Mouse (Mus musculus): Measurements from ENCODE around the gene Lcorl. TPM values are rescaled to one million over a fixed set of nuclear protein-coding genes. Genes with fewer than 3 reads are reported as not detected.

Lcorl gene
- polyA plus RNA-seq (2011; ENCODE audit: insufficient read depth, insufficient read length, low read depth, missing spikeins), result 25.1 and 29.8 TPM in 2 replicates

- Histone ChIP-seq H3K36me3 (ENCODE audit: control insufficient read depth, insufficient read depth, low read length, poor library complexity, severe bottlenecking) (no peaks in the 10 kb centered on the region), H3K9me3 (replicated peaks; ENCODE audit: control insufficient read depth, insufficient read depth, low read length, poor library complexity, severe bottlenecking) (no peaks in the 10 kb centered on the region), H3K9ac (ENCODE audit: low read depth, poor library complexity, severe bottlenecking) (peak within 1 kb of the TSS; percentile 89), H3K27me3 (ENCODE audit: control insufficient read depth, insufficient read depth, low read length, poor library complexity, severe bottlenecking) (no peaks in the 10 kb centered on the region; the same call in 1 of the 2 replicates), H3K4me3 (ENCODE audit: low read depth, low read length) (peak within 1 kb of the TSS; percentile 82), H3K4me1 (ENCODE audit: control insufficient read depth, insufficient read depth, low read length) (no peaks in the 10 kb centered on the region), H3K27ac (ENCODE audit: insufficient read depth, low read length) (no peak within 1 kb of the TSS)
- TF ChIP-seq POLR2A (IDR thresholded peaks at IDR 0.05; ENCODE audit: insufficient read depth, low read length) (no peak), CTCF (IDR thresholded peaks at IDR 0.05; ENCODE audit: low read depth, low read length) (no peak), EP300 (IDR thresholded peaks at IDR 0.05; ENCODE audit: insufficient read depth, low read depth, low read length) (no peak)
Measured at GRCm38 (mm10) chr5:45857254-45858011, at the start of gene Lcorl. TSS of gene Lcorl (minus strand) at chr5:45857615.

GRCm38 (mm10) chr5:45904683-45905082, 47.3 kb upstream of the Lcorl start:
- TF ChIP-seq CTCF (IDR thresholded peaks at IDR 0.05; ENCODE audit: low read depth, low read length), result no peak
- TF ChIP-seq POLR2A (IDR thresholded peaks at IDR 0.05; ENCODE audit: insufficient read depth, low read length), result no peak
- TF ChIP-seq EP300 (IDR thresholded peaks at IDR 0.05; ENCODE audit: insufficient read depth, low read depth, low read length), result no peak
- peaks cover 4% of the 10 kb centered on the region for H3K9me3 ChIP-seq (replicated peaks; ENCODE audit: control insufficient read depth, insufficient read depth, low read length, poor library complexity, severe bottlenecking)
- H3K27ac ChIP-seq (ENCODE audit: insufficient read depth, low read length), result no peak overlapping the region
- H3K27me3 ChIP-seq (ENCODE audit: control insufficient read depth, insufficient read depth, low read length, poor library complexity, severe bottlenecking), result no peaks in the 10 kb centered on the region; the same call in 1 of the 2 replicates
- no peak overlapping the region for H3K4me3 ChIP-seq (ENCODE audit: low read depth, low read length)
- no peaks in the 10 kb centered on the region for H3K4me1 ChIP-seq (ENCODE audit: control insufficient read depth, insufficient read depth, low read length)
- H3K36me3 ChIP-seq (ENCODE audit: control insufficient read depth, insufficient read depth, low read length, poor library complexity, severe bottlenecking), result no peaks in the 10 kb centered on the region
- H3K9ac ChIP-seq (ENCODE audit: low read depth, poor library complexity, severe bottlenecking), result no peak overlapping the region

- no peaks in the 10 kb centered on the region; the same call in 1 of the 2 replicates for H3K27me3 ChIP-seq (ENCODE audit: control insufficient read depth, insufficient read depth, low read length, poor library complexity, severe bottlenecking)
- no peak overlapping the region for H3K27ac ChIP-seq (ENCODE audit: insufficient read depth, low read length)
- no peak overlapping the region for H3K9ac ChIP-seq (ENCODE audit: low read depth, poor library complexity, severe bottlenecking)
- H3K36me3 ChIP-seq (ENCODE audit: control insufficient read depth, insufficient read depth, low read length, poor library complexity, severe bottlenecking), result no peaks in the 10 kb centered on the region
- no peak for TF ChIP-seq EP300 (IDR thresholded peaks at IDR 0.05; ENCODE audit: insufficient read depth, low read depth, low read length)
- no peak for TF ChIP-seq CTCF (IDR thresholded peaks at IDR 0.05; ENCODE audit: low read depth, low read length)
- TF ChIP-seq POLR2A (IDR thresholded peaks at IDR 0.05; ENCODE audit: insufficient read depth, low read length), result no peak
- H3K4me1 ChIP-seq (ENCODE audit: control insufficient read depth, insufficient read depth, low read length), result no peaks in the 10 kb centered on the region
- peaks cover 4% of the 10 kb centered on the region for H3K9me3 ChIP-seq (replicated peaks; ENCODE audit: control insufficient read depth, insufficient read depth, low read length, poor library complexity, severe bottlenecking)
- H3K4me3 ChIP-seq (ENCODE audit: low read depth, low read length), result no peak overlapping the region
Measured at GRCm38 (mm10) chr5:45903246-45903645, 45.8 kb upstream of the Lcorl start.

- no peaks in the 10 kb centered on the region for H3K9me3 ChIP-seq (replicated peaks; ENCODE audit: control insufficient read depth, insufficient read depth, low read length, poor library complexity, severe bottlenecking)
- no peak for TF ChIP-seq POLR2A (IDR thresholded peaks at IDR 0.05; ENCODE audit: insufficient read depth, low read length)
- H3K4me1 ChIP-seq (ENCODE audit: control insufficient read depth, insufficient read depth, low read length), result no peaks in the 10 kb centered on the region
- H3K36me3 ChIP-seq (ENCODE audit: control insufficient read depth, insufficient read depth, low read length, poor library complexity, severe bottlenecking), result no peaks in the 10 kb centered on the region
- H3K4me3 ChIP-seq (ENCODE audit: low read depth, low read length), result no peak overlapping the region
- H3K27ac ChIP-seq (ENCODE audit: insufficient read depth, low read length), result no peak overlapping the region
- H3K27me3 ChIP-seq (ENCODE audit: control insufficient read depth, insufficient read depth, low read length, poor library complexity, severe bottlenecking), result no peaks in the 10 kb centered on the region; the same call in 1 of the 2 replicates
- H3K9ac ChIP-seq (ENCODE audit: low read depth, poor library complexity, severe bottlenecking), result no peak overlapping the region
Measured at GRCm38 (mm10) chr5:45895362-45895761, 37.9 kb upstream of the Lcorl start.

- H3K27me3 ChIP-seq (ENCODE audit: control insufficient read depth, insufficient read depth, low read length, poor library complexity, severe bottlenecking), result no peaks in the 10 kb centered on the region
- H3K36me3 ChIP-seq (ENCODE audit: control insufficient read depth, insufficient read depth, low read length, poor library complexity, severe bottlenecking), result no peaks in the 10 kb centered on the region
- no peak overlapping the region for H3K27ac ChIP-seq (ENCODE audit: insufficient read depth, low read length)
- no peak overlapping the region for H3K4me3 ChIP-seq (ENCODE audit: low read depth, low read length)
- no peak overlapping the region for H3K9ac ChIP-seq (ENCODE audit: low read depth, poor library complexity, severe bottlenecking)
- H3K4me1 ChIP-seq (ENCODE audit: control insufficient read depth, insufficient read depth, low read length), result no peaks in the 10 kb centered on the region
- no peaks in the 10 kb centered on the region for H3K9me3 ChIP-seq (replicated peaks; ENCODE audit: control insufficient read depth, insufficient read depth, low read length, poor library complexity, severe bottlenecking)
- TF ChIP-seq POLR2A (IDR thresholded peaks at IDR 0.05; ENCODE audit: insufficient read depth, low read length), result no peak
- no peak for TF ChIP-seq CTCF (IDR thresholded peaks at IDR 0.05; ENCODE audit: low read depth, low read length)
- TF ChIP-seq EP300 (IDR thresholded peaks at IDR 0.05; ENCODE audit: insufficient read depth, low read depth, low read length), result no peak
Measured at GRCm38 (mm10) chr5:45893696-45894095, 36.3 kb upstream of the Lcorl start.

GRCm38 (mm10) chr5:45876328-45876727, 18.9 kb upstream of the Lcorl start:
- TF ChIP-seq POLR2A (IDR thresholded peaks at IDR 0.05; ENCODE audit: insufficient read depth, low read length), result no peak
- H3K27me3 ChIP-seq (ENCODE audit: control insufficient read depth, insufficient read depth, low read length, poor library complexity, severe bottlenecking), result no peaks in the 10 kb centered on the region
- H3K4me1 ChIP-seq (ENCODE audit: control insufficient read depth, insufficient read depth, low read length), result no peaks in the 10 kb centered on the region
- no peaks in the 10 kb centered on the region for H3K36me3 ChIP-seq (ENCODE audit: control insufficient read depth, insufficient read depth, low read length, poor library complexity, severe bottlenecking)
- H3K27ac ChIP-seq (ENCODE audit: insufficient read depth, low read length), result no peak overlapping the region
- no peaks in the 10 kb centered on the region; the same call in 1 of the 2 replicates for H3K9me3 ChIP-seq (replicated peaks; ENCODE audit: control insufficient read depth, insufficient read depth, low read length, poor library complexity, severe bottlenecking)
- no peak overlapping the region for H3K4me3 ChIP-seq (ENCODE audit: low read depth, low read length)
- no peak overlapping the region for H3K9ac ChIP-seq (ENCODE audit: low read depth, poor library complexity, severe bottlenecking)
